Mouse (Mus musculus) MEL-GATA-1-ER (cell line): ENCODE results near the gene Olfr649.

Experiments used
- DNase-seq: peaks from one replicate; pipeline ENCODE4 v3.0.0-alpha.2; 2012; ENCODE audit warnings: low read depth; ENCODE audit errors: extremely low read depth

Gene Olfr649

GRCm38 (mm10) chr7:104195885-104196284 lies at the start of gene Olfr649:
TSS of gene Olfr649 (minus strand) at chr7:104195985.
- no peak for DNase-seq

GRCm38 (mm10) chr7:104244287-104245181 lies 48.7 kb upstream of the Olfr649 start, which contains the start of gene Trim34a:
TSS of gene Trim34a (plus strand) at chr7:104244457.
- peak; percentile 62 for DNase-seq

GRCm38 (mm10) chr7:104243616-104244015 lies 47.8 kb upstream of the Olfr649 start:
- DNase-seq = no peak

- DNase-seq = no peak
Observed at GRCm38 (mm10) chr7:104240857-104241256, 45.1 kb upstream of the Olfr649 start.

- DNase-seq = no peak
Observed at GRCm38 (mm10) chr7:104231203-104231602, 35.4 kb upstream of the Olfr649 start.

- DNase-seq = no peak
Observed at GRCm38 (mm10) chr7:104218701-104219569, 23.1 kb upstream of the Olfr649 start, which contains the start of gene Trim6. TSS of gene Trim6 (plus strand) at chr7:104218793.

GRCm38 (mm10) chr7:104217881-104218280 lies 22.1 kb upstream of the Olfr649 start:
- DNase-seq = no peak

- DNase-seq = no peak
Observed at GRCm38 (mm10) chr7:104216011-104216535, 20.3 kb upstream of the Olfr649 start.

GRCm38 (mm10) chr7:104206197-104206596 lies 10.4 kb upstream of the Olfr649 start:
- DNase-seq = no peak

GRCm38 (mm10) chr7:104199822-104200221 lies 4.0 kb upstream of the Olfr649 start:
- peak; percentile 29 for DNase-seq

GRCm38 (mm10) chr7:104191275-104191674 lies 4.5 kb downstream of the Olfr649 start:
- DNase-seq = no peak

- DNase-seq = no peak
Observed at GRCm38 (mm10) chr7:104183292-104183691, 12.5 kb downstream of the Olfr649 start, which contains the start of gene Olfr648. TSS of gene Olfr648 (minus strand) at chr7:104183392.

- no peak for DNase-seq
Observed at GRCm38 (mm10) chr7:104179074-104179473, 16.7 kb downstream of the Olfr649 start.

GRCm38 (mm10) chr7:104178422-104179054 lies 17.2 kb downstream of the Olfr649 start:
- DNase-seq = no peak

- no peak for DNase-seq
Observed at GRCm38 (mm10) chr7:104175085-104175484, 20.7 kb downstream of the Olfr649 start.

- peak; percentile 30 for DNase-seq
Observed at GRCm38 (mm10) chr7:104169634-104170204, 26.1 kb downstream of the Olfr649 start.

- DNase-seq = no peak
Observed at GRCm38 (mm10) chr7:104167105-104167504, 28.7 kb downstream of the Olfr649 start.

GRCm38 (mm10) chr7:104150456-104150855 lies 45.3 kb downstream of the Olfr649 start, which contains the start of gene Ubqlnl:
TSS of gene Ubqlnl (minus strand) at chr7:104150556.
- DNase-seq = no peak

GRCm38 (mm10) chr7:104143179-104143578 lies 52.6 kb downstream of the Olfr649 start, which contains the start of gene Ubqln3:
TSS of gene Ubqln3 (minus strand) at chr7:104143279.
- no peak for DNase-seq
